Mouse (Mus musculus) liver, embryonic 18 days (tissue): ENCODE data around the gene Cks2. TPM values are rescaled to one million over a fixed set of nuclear protein-coding genes. Genes with fewer than 3 reads are reported as not detected.

Experiments
- polyA plus RNA-seq: library from polyadenylated mRNA; depleted of rRNA; stranded (reverse); fragments of >200 nt; gene quantifications from 2 replicates; pipeline ENCODE4 v1.2.3, GENCODE M21; 2012; rRNA removed

The Cks2 gene
- 173 and 197 TPM in 2 replicates for polyA plus RNA-seq

DNA sequence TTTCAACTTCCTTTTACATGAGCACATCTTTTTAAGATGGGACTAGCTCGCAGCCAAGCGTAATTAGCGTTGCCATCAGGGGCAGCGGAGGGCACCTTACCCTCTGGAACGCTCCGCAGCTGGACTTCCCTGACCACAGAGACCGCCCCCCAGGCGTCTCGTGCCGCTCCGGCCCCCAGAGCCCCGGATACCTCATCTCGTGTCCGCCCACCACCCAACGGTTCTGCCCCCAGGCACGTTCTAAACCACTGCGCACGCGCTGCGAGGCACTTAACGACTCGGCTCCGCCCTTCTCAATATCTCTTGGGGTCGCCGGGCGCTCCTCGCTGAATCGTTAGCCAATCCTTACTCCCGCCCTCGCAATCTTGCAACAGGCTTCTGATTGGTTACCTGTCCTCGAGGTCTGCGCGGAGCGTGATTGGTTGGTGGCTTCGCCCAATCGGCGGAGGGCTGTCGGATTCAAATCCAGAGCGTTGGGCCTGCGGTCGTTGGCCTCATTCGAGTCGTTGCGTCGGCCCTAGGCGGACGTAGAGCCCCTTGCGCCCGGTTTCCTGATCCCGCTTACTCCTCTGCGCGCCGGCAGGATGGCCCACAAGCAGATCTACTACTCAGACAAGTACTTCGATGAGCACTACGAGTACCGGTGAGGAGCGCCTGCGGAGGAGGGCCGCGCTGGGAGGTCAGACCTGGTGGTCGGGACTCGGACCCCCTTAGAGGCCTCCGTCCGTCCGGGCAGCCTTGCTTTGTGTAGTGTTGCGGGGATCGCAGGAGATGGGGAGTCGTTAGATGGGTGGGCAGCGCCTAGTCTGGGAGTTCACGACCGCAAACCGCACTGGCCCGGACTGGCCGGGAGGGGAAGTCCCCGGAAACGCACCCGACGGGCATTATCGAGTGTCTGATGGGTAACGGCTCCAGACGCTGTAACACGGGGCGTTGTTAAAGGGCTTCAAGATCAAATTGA lies at the start of gene Cks2:
Cks2 (plus strand) TSS at position 404 of the 961 bp plus-strand sequence.

GRCm38 (mm10) chr13:51651408-51652064 lies 6.5 kb downstream of the Cks2 start, which contains the start of gene Secisbp2:
Gene Secisbp2, plus strand, starts transcription at chr13:51651697.

Other genes with a start within 250 kb of the Cks2 start
- gene S1pr3, start 236.6 kb upstream of the Cks2 start, polyA plus RNA-seq, result 1.0 TPM in 2 replicates
- 0.04 TPM in 1 of 2 replicates, not detected in the other for gene Shc3, start 75.8 kb upstream of the Cks2 start, polyA plus RNA-seq
- gene Secisbp2, start 6.5 kb downstream of the Cks2 start, polyA plus RNA-seq, result 8.6 and 10.0 TPM in 2 replicates
- 3.4 and 3.7 TPM in 2 replicates for gene Sema4d, start 148.5 kb downstream of the Cks2 start, polyA plus RNA-seq
- gene Gadd45g, start 201.4 kb downstream of the Cks2 start, polyA plus RNA-seq, result 19.5 and 24.1 TPM in 2 replicates